ENCODE assay signal across 12 mouse cellular contexts in the genomic region with DNA sequence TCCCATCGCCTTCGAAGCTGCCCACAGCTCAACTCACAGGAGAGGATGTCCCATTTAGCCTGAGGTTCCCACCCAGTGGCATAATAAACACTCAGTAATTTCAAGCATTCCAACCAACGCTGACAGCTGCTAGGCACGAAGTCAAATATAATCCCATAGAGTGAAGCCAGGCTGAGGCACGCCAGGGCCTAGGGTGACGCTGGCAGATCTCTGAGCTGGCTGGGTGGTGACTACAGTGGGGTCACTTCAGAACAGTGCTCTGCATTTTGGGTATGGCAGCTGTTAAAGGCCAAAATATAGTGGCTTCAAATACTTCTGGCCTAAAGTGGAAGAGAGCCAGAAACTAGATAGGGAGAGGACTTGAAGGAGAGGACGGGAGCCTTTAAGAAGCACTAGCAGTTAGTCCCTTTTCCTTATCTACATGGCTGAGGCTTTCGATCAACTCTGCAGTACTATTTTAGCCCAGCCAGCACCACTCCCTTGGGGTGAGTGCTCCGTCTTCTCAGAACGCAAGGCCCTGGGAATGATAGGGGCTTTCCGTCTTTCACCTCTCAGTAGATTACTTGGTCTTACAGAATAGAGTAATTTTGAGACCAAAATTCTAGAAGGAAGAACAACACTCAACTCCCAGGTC.
DNase-seq lines count a peak whose midpoint lies in the region; ATAC-seq and TF ChIP-seq lines count a peak whose summit lies in the region.
"Had no signal": no experiment of that assay in that cellular context is flagged by ENCODE, and none has a peak within 500 bp of the region (broad histone marks: within the 10 kb centered on the region; RNA-seq: fewer than 3 reads in every experiment).

No protein-coding gene starts in this region.

- ATAC-seq in limb, embryonic 13.5 days (ENCODE audit: low FRiP score, low read depth): peak; percentile 52; the same call in 1 of the 2 replicates
- ATAC-seq in liver, embryonic 11.5 days (replicated peaks; ENCODE audit: low FRiP score): peak; percentile 93
- ATAC-seq: intestine, postnatal 0 days had no signal

- WGBS in limb, embryonic 13.5 days: 81% methylated on average over 11 of the region's 11 CpGs
- WGBS in limb, embryonic 10.5 days: 93% methylated on average over 11 of the region's 11 CpGs
- 44% methylated on average over 11 of the region's 11 CpGs for WGBS in heart, adult 2 months
- 61% methylated on average over 11 of the region's 11 CpGs for WGBS in liver, embryonic 11.5 days

- peaks cover 28% of the 10 kb centered on the region for H3K4me1 ChIP-seq in limb, embryonic 13.5 days
- peaks cover 22% of the 10 kb centered on the region for H3K4me1 ChIP-seq in limb, embryonic 10.5 days
- peaks cover 4% of the 10 kb centered on the region for H3K4me1 ChIP-seq in heart, adult 2 months (ENCODE audit: control insufficient read depth, insufficient read depth, low read length)
- H3K4me1 ChIP-seq in liver, embryonic 11.5 days (replicated peaks; ENCODE audit: control insufficient read depth, insufficient read depth, low read length): peaks cover 7% of the 10 kb centered on the region; the same call in 1 of the 2 replicates

- DNase-seq in limb, embryonic 10.5 days (ENCODE audit: low spot score): no peak
- peak in 1 of 2 experiments; percentile 41 for DNase-seq in heart, adult 2 months
- DNase-seq in liver, embryonic 11.5 days (ENCODE audit: low spot score): no peak
- DNase-seq in left cerebral cortex, postnatal 36 days (ENCODE audit: low spot score in 2 of 2): no peak
- no peak for DNase-seq in cerebellum, adult 8-10 months
- no peak for DNase-seq in kidney, postnatal 36 days
- DNase-seq: adrenal gland, postnatal 25 days had no signal

- TF ChIP-seq CTCF in heart, adult 2 months (IDR thresholded peaks at IDR 0.05): no peak

- TF ChIP-seq POLR2A in heart, adult 2 months (IDR thresholded peaks at IDR 0.05; ENCODE audit: insufficient read depth, low read depth, low read length): no peak
- TF ChIP-seq POLR2A in myocyte (IDR thresholded peaks at IDR 0.05; ENCODE audit: insufficient read length, low read depth): no peak

- TF ChIP-seq EP300 in heart, adult 2 months (IDR thresholded peaks at IDR 0.05; ENCODE audit: insufficient read depth, low read depth, low read length): 0 out of 2 replicates have a peak, but pooled peaks have one; percentile 47

- H3K9me3 ChIP-seq in limb, embryonic 13.5 days: no peaks in the 10 kb centered on the region
- no peaks in the 10 kb centered on the region for H3K9me3 ChIP-seq in limb, embryonic 10.5 days (replicated peaks)
- H3K9me3 ChIP-seq in liver, embryonic 11.5 days (ENCODE audit: control insufficient read depth, low read length): no peaks in the 10 kb centered on the region

- intact Hi-C loops in heart, adult 2 months (cut with DNase I): no loop called here
- intact Hi-C loops in left cerebral cortex, postnatal 36 days (cut with DNase I): no loop called here

- no peak overlapping the region for H3K27ac ChIP-seq in limb, embryonic 13.5 days
- no peak overlapping the region for H3K27ac ChIP-seq in limb, embryonic 10.5 days
- peak overlapping the region; percentile 38 for H3K27ac ChIP-seq in heart, adult 2 months
- peak overlapping the region; percentile 11; the same call in 1 of the 2 replicates for H3K27ac ChIP-seq in liver, embryonic 11.5 days (ENCODE audit: low read depth, low read length)

- no peaks in the 10 kb centered on the region for H3K27me3 ChIP-seq in limb, embryonic 13.5 days
- no peaks in the 10 kb centered on the region for H3K27me3 ChIP-seq in limb, embryonic 10.5 days (ENCODE audit: low read depth, poor library complexity, severe bottlenecking)
- H3K27me3 ChIP-seq in heart, adult 2 months (ENCODE audit: control insufficient read depth, insufficient read depth, low read length): no peaks in the 10 kb centered on the region
- H3K27me3 ChIP-seq in liver, embryonic 11.5 days (replicated peaks; ENCODE audit: control insufficient read depth, insufficient read depth, low read length): no peaks in the 10 kb centered on the region
- no peaks in the 10 kb centered on the region for H3K27me3 ChIP-seq in myocyte (ENCODE audit: control insufficient read depth, insufficient read depth, insufficient read length)
- H3K27me3 ChIP-seq: CH12.LX had no signal

- H3K79me2 ChIP-seq in heart, adult 2 months (replicated peaks; ENCODE audit: control insufficient read depth, insufficient read depth, low read length): 0 out of 2 replicates have a peak, but pooled peaks cover 1% of the 10 kb centered on the region
- peaks cover 4% of the 10 kb centered on the region for H3K79me2 ChIP-seq in myocyte (ENCODE audit: control insufficient read depth, insufficient read depth)

- peaks cover 11% of the 10 kb centered on the region for H3K36me3 ChIP-seq in limb, embryonic 13.5 days
- H3K36me3 ChIP-seq in limb, embryonic 10.5 days: 0 out of 2 replicates have a peak, but pooled peaks cover 4% of the 10 kb centered on the region
- H3K36me3 ChIP-seq in heart, adult 2 months (ENCODE audit: control insufficient read depth, insufficient read depth, low read length): peaks cover 9% of the 10 kb centered on the region; the same call in 1 of the 2 replicates
- no peaks in the 10 kb centered on the region; the same call in none of the 2 replicates for H3K36me3 ChIP-seq in liver, embryonic 11.5 days (ENCODE audit: control insufficient read depth, insufficient read depth, low read length)
- H3K36me3 ChIP-seq in myocyte (ENCODE audit: control insufficient read depth, insufficient read depth): peaks cover 11% of the 10 kb centered on the region

- H3K4me2 ChIP-seq in limb, embryonic 13.5 days (replicated peaks): no peak overlapping the region
- no peak overlapping the region for H3K4me2 ChIP-seq in liver, embryonic 11.5 days
- peak overlapping the region; percentile 40 for H3K4me2 ChIP-seq in myocyte (ENCODE audit: low read depth)

- no peak overlapping the region for H3K4me3 ChIP-seq in limb, embryonic 13.5 days
- H3K4me3 ChIP-seq in limb, embryonic 10.5 days: no peak overlapping the region
- H3K4me3 ChIP-seq in heart, adult 2 months: peak overlapping the region; percentile 6; the same call in 1 of the 2 replicates
- H3K4me3 ChIP-seq in liver, embryonic 11.5 days (ENCODE audit: low read depth, low read length): no peak overlapping the region
- no peak overlapping the region for H3K4me3 ChIP-seq in myocyte
- H3K4me3 ChIP-seq: erythroblast, embryonic 14.5 days had no signal

- no peak overlapping the region for H3K9ac ChIP-seq in limb, embryonic 13.5 days
- H3K9ac ChIP-seq in heart, adult 2 months (ENCODE audit: low read depth, low read length): no peak overlapping the region
- no peak overlapping the region for H3K9ac ChIP-seq in liver, embryonic 11.5 days (ENCODE audit: low read depth, low read length)

- no peak overlapping the region for H3ac ChIP-seq in myocyte (ENCODE audit: control insufficient read depth, insufficient read length)

TF ChIP-seq in myocyte, 11 proteins besides CTCF, POLR2A, EP300 and RAD21:
- no peak for TF ChIP-seq USF1 (IDR thresholded peaks at IDR 0.05; ENCODE audit: low read depth)
- peak; percentile 44 for TF ChIP-seq TCF3 (IDR thresholded peaks at IDR 0.05; ENCODE audit: insufficient read length, low read depth)
- TF ChIP-seq TCF12 (IDR thresholded peaks at IDR 0.05; ENCODE audit: insufficient read depth, poor library complexity, severe bottlenecking): peak; percentile 80
- peak in 2 of 3 experiments; percentile 58 to 92 for TF ChIP-seq MYOD1 (IDR thresholded peaks at IDR 0.05; ENCODE audit: control insufficient read depth in 1 of 3, insufficient read length in 2 of 3, low read depth in 2 of 3)
- peak; percentile 70 to 94 (median 71) for TF ChIP-seq MYOG (IDR thresholded peaks at IDR 0.05; ENCODE audit: control insufficient read depth in 1 of 3, insufficient read depth in 1 of 3, insufficient read length in 2 of 3, low read depth in 2 of 3)

Comparison
In these comparisons a context has a peak if more than half of its experiments do, and no peak if none do; other contexts are left out.
1. H3K27ac ChIP-seq: peak in heart, adult 2 months (single experiment) and liver, embryonic 11.5 days (single experiment); none in limb, embryonic 13.5 days (single experiment) and limb, embryonic 10.5 days (single experiment).